Mouse (Mus musculus) cerebellum, adult 8-10 months (tissue): ENCODE measurements around the gene Mpv17l2.
A peak's percentile ranks its signal among the peaks of the same experiment; 100 is the strongest.

Experiments
- DNase-seq: peaks from one replicate; pipeline ENCODE4 v3.0.0; 2022

Gene Mpv17l2

GRCm38 (mm10) chr8:70760775-70761406 is at the start of gene Mpv17l2:
Gene Mpv17l2 (minus strand): TSS chr8:70760946.
- peak; percentile 96 for DNase-seq

- DNase-seq = no peak
Observed at GRCm38 (mm10) chr8:70808955-70809701, 48.4 kb upstream of the Mpv17l2 start.

GRCm38 (mm10) chr8:70808239-70808638 is 47.5 kb upstream of the Mpv17l2 start, which contains the start of gene Il12rb1:
Gene Il12rb1 (plus strand): TSS chr8:70808449.
- DNase-seq = no peak

- DNase-seq = no peak
Observed at GRCm38 (mm10) chr8:70807304-70807703, 46.6 kb upstream of the Mpv17l2 start.

GRCm38 (mm10) chr8:70806541-70806940 is 45.8 kb upstream of the Mpv17l2 start:
- DNase-seq = no peak

GRCm38 (mm10) chr8:70804481-70805206 is 43.9 kb upstream of the Mpv17l2 start, which contains the start of gene Mast3:
Gene Mast3 (minus strand): TSS chr8:70805054.
- DNase-seq = no peak

- no peak for DNase-seq
Observed at GRCm38 (mm10) chr8:70803761-70804480, 43.2 kb upstream of the Mpv17l2 start.

GRCm38 (mm10) chr8:70802786-70803510 is 42.2 kb upstream of the Mpv17l2 start:
- no peak for DNase-seq

- DNase-seq = no peak
Observed at GRCm38 (mm10) chr8:70801830-70802229, 41.1 kb upstream of the Mpv17l2 start.

GRCm38 (mm10) chr8:70801156-70801555 is 40.4 kb upstream of the Mpv17l2 start:
- DNase-seq = no peak

- DNase-seq = no peak
Observed at GRCm38 (mm10) chr8:70800648-70801047, 39.9 kb upstream of the Mpv17l2 start.

- no peak for DNase-seq
Observed at GRCm38 (mm10) chr8:70798281-70798680, 37.5 kb upstream of the Mpv17l2 start.

GRCm38 (mm10) chr8:70797081-70798070 is 36.6 kb upstream of the Mpv17l2 start:
- DNase-seq = peak; percentile 78

- no peak for DNase-seq
Observed at GRCm38 (mm10) chr8:70796403-70797080, 35.8 kb upstream of the Mpv17l2 start.

- DNase-seq = no peak
Observed at GRCm38 (mm10) chr8:70795370-70795769, 34.6 kb upstream of the Mpv17l2 start.

- DNase-seq = no peak
Observed at GRCm38 (mm10) chr8:70794215-70794614, 33.5 kb upstream of the Mpv17l2 start.

GRCm38 (mm10) chr8:70792700-70793099 is 32.0 kb upstream of the Mpv17l2 start:
- DNase-seq = peak; percentile 70

- DNase-seq = peak; percentile 89
Observed at GRCm38 (mm10) chr8:70791975-70792691, 31.4 kb upstream of the Mpv17l2 start.

- DNase-seq = no peak
Observed at GRCm38 (mm10) chr8:70791294-70791701, 30.6 kb upstream of the Mpv17l2 start.

GRCm38 (mm10) chr8:70790846-70791245 is 30.1 kb upstream of the Mpv17l2 start:
- no peak for DNase-seq
